In genomic region chr5:51653507-51653906, GRCm38 (mm10) we compare ENCODE assay signal across 28 mouse cellular contexts.
"Had no signal": no experiment of that assay in that cellular context is flagged by ENCODE, and none has a peak within 500 bp of the region (broad histone marks: within the 10 kb centered on the region; RNA-seq: fewer than 3 reads in every experiment).

No protein-coding gene starts in this region.

- H3K27me3 ChIP-seq: embryonic facial prominence, embryonic 12.5 days; embryonic facial prominence, embryonic 13.5 days; embryonic facial prominence, embryonic 15.5 days; forebrain, embryonic 12.5 days; forebrain, embryonic 13.5 days; forebrain, embryonic 15.5 days had no signal

- ATAC-seq: forebrain, embryonic 13.5 days; forebrain, embryonic 14.5 days; forebrain, embryonic 15.5 days; forebrain, embryonic 16.5 days; forebrain, postnatal 0 days had no signal

- H3K36me3 ChIP-seq: embryonic facial prominence, embryonic 10.5 days; embryonic facial prominence, embryonic 12.5 days; embryonic facial prominence, embryonic 13.5 days; embryonic facial prominence, embryonic 15.5 days; forebrain, embryonic 10.5 days; forebrain, embryonic 12.5 days; forebrain, embryonic 15.5 days; heart, embryonic 10.5 days had no signal

- H3K9ac ChIP-seq: embryonic facial prominence, embryonic 12.5 days; embryonic facial prominence, embryonic 13.5 days; embryonic facial prominence, embryonic 15.5 days; forebrain, embryonic 12.5 days; forebrain, embryonic 13.5 days; forebrain, embryonic 15.5 days; forebrain, postnatal 0 days had no signal

- H3K4me3 ChIP-seq: embryonic facial prominence, embryonic 10.5 days; embryonic facial prominence, embryonic 12.5 days; embryonic facial prominence, embryonic 13.5 days; embryonic facial prominence, embryonic 15.5 days; erythroblast, embryonic 14.5 days; forebrain, embryonic 10.5 days; forebrain, embryonic 12.5 days; forebrain, embryonic 13.5 days; forebrain, embryonic 15.5 days; gastrocnemius, adult 2 months; heart, adult 2 months; heart, embryonic 10.5 days had no signal

- H3K27ac ChIP-seq: embryonic facial prominence, embryonic 10.5 days; embryonic facial prominence, embryonic 12.5 days; embryonic facial prominence, embryonic 13.5 days; embryonic facial prominence, embryonic 15.5 days; forebrain, embryonic 10.5 days; forebrain, embryonic 12.5 days; forebrain, embryonic 13.5 days; forebrain, embryonic 15.5 days; gastrocnemius, adult 2 months; heart, adult 2 months; heart, embryonic 10.5 days had no signal

- DNase-seq: cerebellum, adult 9-10 months; cerebellum, adult 9-11 months; cerebellum, postnatal 10 days; cerebellum, postnatal 14 days; cerebellum, postnatal 25 days; cerebellum, postnatal 36 days; embryo, embryonic 11 days; forebrain, postnatal 0 days; gastrocnemius, adult 2 months; gastrocnemius, postnatal 10 days; gastrocnemius, postnatal 14 days; gastrocnemius, postnatal 25 days; gastrocnemius, postnatal 36 days; heart, adult 11 months; heart, adult 18-20 months; heart, adult 2 months had no signal

- H3K9me3 ChIP-seq: embryonic facial prominence, embryonic 10.5 days; embryonic facial prominence, embryonic 12.5 days; embryonic facial prominence, embryonic 13.5 days; embryonic facial prominence, embryonic 15.5 days; forebrain, embryonic 10.5 days; forebrain, embryonic 12.5 days; forebrain, embryonic 13.5 days; forebrain, embryonic 15.5 days; heart, embryonic 10.5 days had no signal

- H3K4me1 ChIP-seq: embryonic facial prominence, embryonic 10.5 days; embryonic facial prominence, embryonic 12.5 days; embryonic facial prominence, embryonic 13.5 days; embryonic facial prominence, embryonic 15.5 days; forebrain, embryonic 12.5 days; forebrain, embryonic 15.5 days; heart, embryonic 10.5 days had no signal
